Mouse (Mus musculus) spleen, postnatal 4 days (tissue): ENCODE results near the gene Zfp446.
A peak's percentile ranks its signal among the peaks of the same experiment; 100 is the strongest.

Experiments used
- DNase-seq, 2 experiments: peaks; one replicate each; pipeline ENCODE4 v3.0.0; 2022; ENCODE audit warnings: low spot score in 2 of 2

The Zfp446 gene

GRCm38 (mm10) chr7:13024805-13025204 lies 47.2 kb downstream of the Zfp446 start:
- DNase-seq: peak; percentile 74 to 88

GRCm38 (mm10) chr7:13025511-13026112 lies 48.0 kb downstream of the Zfp446 start:
- peak in 1 of 2 experiments; percentile 57 for DNase-seq

DNA sequence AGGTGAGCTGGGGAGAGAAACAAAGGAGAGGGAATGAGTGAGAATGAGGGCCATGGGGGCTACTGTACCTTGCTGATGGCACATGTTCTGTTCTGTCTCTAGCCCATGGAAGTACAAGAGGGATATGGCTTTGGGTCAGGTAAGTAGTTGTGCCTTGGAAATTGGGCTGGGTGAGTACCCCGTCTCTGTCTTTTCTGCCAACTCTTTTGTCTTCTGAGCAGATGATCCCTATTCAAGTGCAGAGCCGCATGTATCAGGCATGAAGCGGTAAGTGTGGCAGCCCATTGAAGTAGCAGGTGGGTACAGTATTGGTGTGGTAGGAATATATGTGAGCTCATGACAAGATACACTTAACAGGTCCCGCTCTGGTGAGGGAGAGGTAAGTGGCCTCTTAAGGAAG lies 51.3 kb downstream of the Zfp446 start:
- no peak for DNase-seq

- peak in 1 of 2 experiments; percentile 53 for DNase-seq
Measured at GRCm38 (mm10) chr7:13031069-13031468, 53.4 kb downstream of the Zfp446 start.

DNA sequence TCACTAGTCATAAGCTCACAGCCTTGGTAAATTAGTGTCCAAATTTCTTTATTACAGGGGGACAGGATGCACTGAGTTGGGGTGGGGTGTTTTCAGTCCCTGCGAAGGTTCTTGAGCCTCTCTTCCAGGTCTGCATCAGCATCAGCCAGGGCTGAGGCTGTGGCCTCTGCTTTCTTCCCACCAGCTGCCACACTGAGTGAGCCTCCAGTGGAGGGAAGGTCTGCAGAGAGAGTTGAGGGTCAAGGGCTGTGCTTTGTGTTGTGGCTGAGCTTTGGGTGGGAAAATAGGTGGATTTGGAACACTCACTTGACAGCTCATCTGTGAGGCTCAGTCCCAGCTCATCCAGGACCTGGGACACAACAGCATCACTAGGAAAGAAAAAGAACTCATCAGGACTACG lies 54.3 kb downstream of the Zfp446 start:
- peak in 1 of 2 experiments; percentile 57 for DNase-seq

- DNase-seq: peak in 1 of 2 experiments; percentile 55
Measured at GRCm38 (mm10) chr7:13032541-13032940, 54.9 kb downstream of the Zfp446 start.

DNA sequence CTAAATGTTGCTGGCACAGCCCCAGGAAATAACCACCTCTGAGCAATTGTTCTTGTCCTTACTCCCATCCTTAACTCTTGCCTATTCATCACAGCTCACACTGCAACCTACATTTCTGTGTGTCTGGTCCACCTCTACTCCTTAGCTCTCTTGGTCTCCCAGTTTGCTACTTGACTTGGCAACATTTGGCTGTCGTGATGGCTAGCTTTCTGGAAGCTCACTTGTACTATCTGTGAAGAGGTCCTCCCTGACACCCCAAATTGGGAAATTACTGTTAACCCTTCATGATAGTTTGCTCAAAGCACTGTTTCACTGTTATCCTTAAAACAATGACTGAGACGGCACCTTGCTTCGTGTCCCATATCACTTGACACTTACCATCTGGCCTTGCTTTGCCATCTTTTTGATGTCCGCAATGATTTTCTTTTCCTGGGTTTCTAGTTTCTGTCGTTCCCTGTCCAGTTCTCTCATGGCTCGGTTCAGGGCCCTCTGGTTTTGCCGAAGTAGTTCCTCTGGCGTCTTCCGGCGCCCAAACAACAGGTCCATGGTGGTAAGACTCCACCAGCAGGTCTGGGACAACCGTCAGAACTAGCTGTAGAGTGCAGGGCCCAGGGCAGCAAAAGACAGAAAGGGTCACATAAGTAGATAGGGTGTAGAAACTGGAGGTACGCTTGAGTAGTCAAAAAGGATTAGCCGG lies 56.0 kb downstream of the Zfp446 start:
- peak in 1 of 2 experiments; percentile 62 for DNase-seq

DNA sequence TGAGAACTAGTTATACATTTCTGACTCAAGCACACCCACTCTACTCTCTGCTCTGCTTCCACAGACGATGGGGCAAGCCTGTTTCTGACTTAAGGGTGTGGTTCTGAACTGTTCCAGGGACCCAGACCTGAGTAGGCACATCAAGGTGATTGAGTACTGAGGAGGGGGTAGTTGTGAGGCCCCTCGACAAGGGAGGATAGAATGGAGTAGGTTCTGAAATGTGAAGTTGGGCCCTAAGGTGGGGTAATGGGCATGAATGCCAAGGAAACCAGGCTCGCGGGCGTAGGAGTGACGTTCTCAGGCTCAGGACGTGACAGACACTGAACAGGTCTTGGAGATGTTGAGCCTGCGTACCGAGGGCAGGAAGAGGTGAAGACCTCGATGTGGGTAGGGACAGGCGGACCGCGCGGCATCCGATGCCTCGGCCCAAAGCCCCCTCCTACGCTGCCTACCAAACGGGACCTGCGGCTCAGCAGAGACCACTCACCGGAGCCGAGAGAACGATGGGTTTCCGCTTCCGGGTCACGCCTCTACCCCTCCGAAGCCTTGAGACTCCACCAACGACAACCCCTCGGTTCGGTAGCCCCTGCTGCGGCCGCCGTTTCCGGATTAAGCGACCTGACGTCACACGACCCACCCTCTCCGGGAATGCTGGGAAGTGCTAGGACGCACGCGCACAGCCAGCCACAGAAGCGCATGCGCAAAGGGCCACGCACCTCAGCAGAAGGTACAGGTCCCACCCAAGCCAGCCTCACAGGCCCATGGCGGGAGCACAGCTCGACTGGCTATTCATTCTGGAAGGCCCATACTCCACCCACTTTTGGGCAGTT lies 56.7 kb downstream of the Zfp446 start, which contains the start of gene Chmp2a:
Gene Chmp2a (minus strand): TSS at position 660 of the 830 bp plus-strand sequence.
- DNase-seq: peak; percentile 95 to 98
